Mouse (Mus musculus): ENCODE results near the gene Hfe. TPM values are rescaled to one million over a fixed set of nuclear protein-coding genes. Genes with fewer than 3 reads are reported as not detected.

The Hfe gene
- total and polyA plus RNA-seq, 3 experiments, result 0.08 to 1.0 (median 0.39) TPM

- Histone ChIP-seq H3K9ac (ENCODE audit: insufficient read depth, low read depth) (no peak overlapping the region), H3K27ac (ENCODE audit: insufficient read depth, low read depth) (peak overlapping the region; percentile 69), H3K36me3 (replicated peaks in 1 of 2; ENCODE audit: control insufficient read depth in 1 of 2, insufficient read depth in 1 of 2, low read length in 1 of 2) (no peaks in the 10 kb centered on the region), H3K4me1 (ENCODE audit: control insufficient read depth in 1 of 2, insufficient read depth in 2 of 2) (peaks cover 2 to 48% of the 10 kb centered on the region in 2 experiments; a peak in 3 of 4 replicates), H3K79me2 (replicated peaks; ENCODE audit: control insufficient read depth, extremely low read depth, insufficient read depth, poor library complexity, severe bottlenecking) (no peaks in the 10 kb centered on the region), H3K9me3 (replicated peaks; ENCODE audit: low read length) (no peaks in the 10 kb centered on the region), H3K4me2 (ENCODE audit: insufficient read depth, low read depth, poor library complexity, severe bottlenecking) (0 out of 2 replicates have a peak overlapping the region, but pooled peaks have one; percentile 29), H3K27me3 (replicated peaks) (no peaks in the 10 kb centered on the region), H3K4me3 (replicated peaks in 1 of 3; ENCODE audit: low read depth in 2 of 3, low read length in 2 of 3, poor library complexity in 1 of 3) (no peak overlapping the region)
- dilution Hi-C loops (cut with MboI; ENCODE audit: extremely low pct_ligation_motif_present, extremely low pct_unique_long_range_greater_than_20kb, low sequenced_read_pairs) (no loop called here), in situ Hi-C loops (cut with MboI; ENCODE audit: low pct_ligation_motif_present, low pct_unique_long_range_greater_than_20kb, low sequenced_read_pairs) (loop anchor here (25.0 kb wide), 1 partner anchor 1718 kb away; the partner anchor contains the start of genes Hist1h2ag, Hist1h2ah, Hist1h2bj and Hist1h2bk)
- DNase-seq (ENCODE audit: extremely low read depth), result no peak
- TF ChIP-seq USF1 (IDR thresholded peaks at IDR 0.05; ENCODE audit: low read depth, low read length) (no peak), HCFC1 (IDR thresholded peaks at IDR 0.05; ENCODE audit: low read depth, low read length) (no peak), MEF2A (IDR thresholded peaks at IDR 0.05; ENCODE audit: borderline replicate concordance, low read depth, low read length) (no peak), JUN (IDR thresholded peaks at IDR 0.05; ENCODE audit: insufficient read depth, low read depth, low read length) (no peak), ZC3H11A (IDR thresholded peaks at IDR 0.05; ENCODE audit: low read depth, low read length) (no peak), USF2 (conservative IDR thresholded peaks at IDR 0.05; ENCODE audit: low read depth, low read length) (no peak), JUND (conservative IDR thresholded peaks at IDR 0.05; ENCODE audit: low read depth, low read length) (no peak), PAX5 (IDR thresholded peaks at IDR 0.05; ENCODE audit: low read length) (no peak), POLR2A (IDR thresholded peaks at IDR 0.05; ENCODE audit: low read depth, low read length) (no peak), CHD2 (IDR thresholded peaks at IDR 0.05; ENCODE audit: low read length) (no peak), TCF12 (IDR thresholded peaks at IDR 0.05; ENCODE audit: low read depth, low read length) (no peak), POLR2AphosphoS2 (IDR thresholded peaks at IDR 0.05; ENCODE audit: low read depth, low read length) (no peak), SIN3A (IDR thresholded peaks at IDR 0.05; ENCODE audit: low read length) (no peak), IRF4 (IDR thresholded peaks at IDR 0.05; ENCODE audit: low read depth, low read length) (no peak), NRF1 (IDR thresholded peaks at IDR 0.05; ENCODE audit: low read depth, low read length) (no peak), CHD1 (IDR thresholded peaks at IDR 0.05; ENCODE audit: low read depth, low read length) (no peak)
Measured at GRCm38 (mm10) chr13:23755000-23755399, 44.3 kb upstream of the Hfe start.

- DNase-seq (ENCODE audit: extremely low read depth), result no peak
- Histone ChIP-seq H3K4me2 (ENCODE audit: insufficient read depth, low read depth, poor library complexity, severe bottlenecking) (no peak overlapping the region), H3K27ac (ENCODE audit: insufficient read depth, low read depth) (peak overlapping the region; percentile 45), H3K36me3 (replicated peaks in 1 of 2; ENCODE audit: control insufficient read depth in 1 of 2, insufficient read depth in 1 of 2, low read length in 1 of 2) (no peaks in the 10 kb centered on the region), H3K4me3 (replicated peaks in 1 of 3; ENCODE audit: low read depth in 2 of 3, low read length in 2 of 3, poor library complexity in 1 of 3) (no peak overlapping the region), H3K9ac (ENCODE audit: insufficient read depth, low read depth) (peak overlapping the region; percentile 63; the same call in 1 of the 2 replicates), H3K4me1 (ENCODE audit: control insufficient read depth in 1 of 2, insufficient read depth in 2 of 2) (peaks cover 0 to 44% of the 10 kb centered on the region in 2 experiments; a peak in 2 of 4 replicates), H3K27me3 (replicated peaks) (no peaks in the 10 kb centered on the region), H3K9me3 (replicated peaks; ENCODE audit: low read length) (no peaks in the 10 kb centered on the region), H3K79me2 (replicated peaks; ENCODE audit: control insufficient read depth, extremely low read depth, insufficient read depth, poor library complexity, severe bottlenecking) (no peaks in the 10 kb centered on the region)
- in situ Hi-C loops (cut with MboI; ENCODE audit: low pct_ligation_motif_present, low pct_unique_long_range_greater_than_20kb, low sequenced_read_pairs) (loop anchor here (25.0 kb wide), 1 partner anchor 1716 kb away; the partner anchor contains the start of genes Hist1h2ag, Hist1h2ah, Hist1h2bj and Hist1h2bk), dilution Hi-C loops (cut with MboI; ENCODE audit: extremely low pct_ligation_motif_present, extremely low pct_unique_long_range_greater_than_20kb, low sequenced_read_pairs) (no loop called here)
- no peak for TF ChIP-seq BHLHE40 (IDR thresholded peaks at IDR 0.05; ENCODE audit: low read depth, low read length)
- no peak for TF ChIP-seq MAZ (IDR thresholded peaks at IDR 0.05; ENCODE audit: low read depth, low read length)
- no peak for TF ChIP-seq POLR2A (IDR thresholded peaks at IDR 0.05; ENCODE audit: low read depth, low read length)
- TF ChIP-seq PAX5 (IDR thresholded peaks at IDR 0.05; ENCODE audit: low read length), result no peak
- TF ChIP-seq IRF4 (IDR thresholded peaks at IDR 0.05; ENCODE audit: low read depth, low read length), result no peak
- no peak for TF ChIP-seq ZMIZ1 (IDR thresholded peaks at IDR 0.05; ENCODE audit: low read depth, low read length)
Measured at GRCm38 (mm10) chr13:23753314-23754078, 42.8 kb upstream of the Hfe start.

All from CH12.LX (cell line).